Mouse (Mus musculus) activated CD4-positive, CD25-positive, alpha-beta regulatory T cell (primary cell): ENCODE measurements around the gene Ncmap. TPM values are rescaled to one million over a fixed set of nuclear protein-coding genes. Genes with fewer than 3 reads are reported as not detected.

Source experiments
- polyA plus RNA-seq, 2 experiments: library from polyadenylated mRNA; unstranded; fragments of 100-300 nt; shearing (Covaris generic); gene quantifications; one replicate each; pipeline ENCODE4 v1.2.1; 2017

Ncmap gene
- polyA plus RNA-seq, result 10 to 100 TPM; 13.7 to 72.5 TPM

DNA sequence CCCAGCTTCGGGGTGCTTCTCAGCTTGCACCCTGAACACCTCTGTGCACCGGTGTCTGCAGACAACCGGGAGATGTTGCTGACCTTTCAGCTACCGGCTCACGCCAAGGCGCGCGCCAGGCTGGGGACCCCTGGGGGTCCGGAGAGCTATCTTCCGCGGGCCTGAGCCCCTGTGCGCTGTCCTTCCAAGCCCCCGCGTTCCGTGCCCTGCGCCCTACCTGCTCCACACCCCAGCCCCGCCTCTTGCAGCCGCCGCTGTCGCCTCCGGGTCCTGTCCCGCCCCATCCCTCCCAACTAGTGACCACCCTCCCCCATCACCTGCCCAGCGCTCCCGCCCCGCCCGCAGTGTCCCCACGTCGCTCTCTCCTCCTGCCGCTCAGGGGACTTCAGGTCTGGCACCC, at the start of gene Ncmap:
TSS of gene Ncmap (minus strand) at position 237 of the 400 bp plus-strand sequence.

DNA sequence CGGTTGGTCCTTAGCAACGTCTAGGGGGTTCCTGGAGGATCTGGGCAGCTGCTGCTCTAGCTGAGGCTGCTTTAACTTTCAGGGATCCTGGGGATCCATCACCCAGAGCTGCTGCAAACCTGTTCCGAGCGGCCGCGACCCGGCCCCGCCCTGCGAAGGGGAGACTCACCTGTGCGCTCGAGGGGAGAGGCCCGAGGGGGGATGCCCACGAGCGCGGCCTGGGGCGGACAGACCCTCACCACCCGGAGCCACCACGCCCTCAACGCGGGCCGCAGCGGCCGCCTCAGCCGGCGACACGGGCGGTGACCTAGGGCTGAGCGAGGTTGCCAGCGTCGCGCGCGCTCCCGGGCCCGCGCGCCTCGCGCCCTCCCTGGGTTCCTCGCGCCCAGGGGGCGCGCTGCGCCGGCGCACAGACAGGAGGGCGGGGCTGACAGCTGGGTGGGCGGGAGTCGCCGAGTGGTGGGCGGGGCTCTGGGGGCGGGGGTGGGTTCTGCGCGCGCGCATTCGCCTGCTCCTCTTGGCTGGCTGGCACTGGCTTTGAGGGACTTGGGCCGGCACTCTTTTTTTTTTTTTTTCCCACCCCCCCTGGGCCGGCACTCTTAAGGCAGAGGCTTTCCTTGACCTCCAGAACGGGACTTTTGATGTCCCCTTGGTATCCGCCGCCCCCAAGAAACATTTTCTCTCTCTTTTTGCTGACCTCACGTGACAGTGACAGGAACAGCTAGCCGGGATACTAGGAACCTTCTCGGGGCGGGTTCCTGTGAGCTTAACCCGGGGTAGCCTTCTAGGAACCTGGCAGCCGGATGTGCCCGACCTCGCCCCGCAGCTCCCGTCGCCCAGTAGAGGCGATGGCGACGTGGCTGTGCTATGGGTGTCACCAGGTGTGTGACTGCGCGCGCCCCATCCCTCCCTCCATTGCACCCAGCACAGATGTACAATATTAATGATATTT, 35.7 kb upstream of the Ncmap start, which contains the start of gene Rcan3:
TSS of gene Rcan3 (minus strand) at position 411 of the 952 bp plus-strand sequence.

DNA sequence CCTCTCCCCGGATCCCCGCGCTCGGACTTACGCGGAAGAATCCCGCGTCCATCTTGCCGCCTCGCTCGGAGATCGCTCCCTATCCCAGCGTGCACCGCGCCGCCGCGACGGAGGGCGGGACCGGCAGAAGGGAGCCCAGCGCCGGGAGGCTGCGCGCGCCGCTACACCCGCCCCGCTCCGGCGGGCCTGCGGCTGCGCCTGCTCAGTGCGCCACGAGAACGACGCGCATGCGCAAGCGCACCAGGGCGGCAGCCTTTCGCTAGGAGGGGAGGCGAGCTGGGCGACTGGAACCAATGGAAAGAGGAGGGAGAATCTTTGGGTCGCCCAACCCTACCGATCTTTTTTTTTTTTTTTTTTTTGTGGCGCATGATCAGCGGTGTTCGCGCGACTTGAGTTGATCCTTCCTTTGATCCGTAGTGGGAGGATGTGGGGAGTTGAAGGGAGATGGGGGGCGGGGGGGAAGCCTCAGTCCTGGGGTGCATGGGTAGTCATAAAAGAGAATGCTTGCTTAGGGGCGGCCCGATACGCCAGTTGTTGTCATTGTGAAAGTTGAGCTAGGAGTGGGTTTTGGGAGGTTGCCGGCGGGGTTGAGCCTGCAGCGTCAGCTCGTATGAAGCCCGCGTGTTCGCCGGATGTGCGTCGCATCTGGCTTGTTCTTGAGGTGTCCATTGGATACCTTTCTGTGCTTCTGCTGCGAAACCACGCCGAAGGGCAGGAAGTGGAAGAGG, 44.8 kb downstream of the Ncmap start, which contains the start of gene Srrm1:
TSS of gene Srrm1 (minus strand) at position 256 of the 728 bp plus-strand sequence.

Other genes starting within 250 kb of the Ncmap start
- gene Clic4, start 125.4 kb downstream of the Ncmap start, polyA plus RNA-seq, result 10 to 100 TPM; 18.2 to 23.0 TPM
- 100 to 1,000 TPM; 161 to 179 TPM for gene Srrm1, start 44.9 kb downstream of the Ncmap start, polyA plus RNA-seq
- 10 to 100 TPM; 45.4 to 73.2 TPM for gene Rcan3, start 35.6 kb upstream of the Ncmap start, polyA plus RNA-seq
- gene Stpg1, start 96.6 kb upstream of the Ncmap start, polyA plus RNA-seq, result under 1 TPM in 1 of 2 experiments, not detected in 1; 0.45 TPM
- 10 to 100 TPM; 14.6 to 14.8 TPM for gene Nipal3, start 96.8 kb upstream of the Ncmap start, polyA plus RNA-seq
- gene Grhl3, start 175.4 kb upstream of the Ncmap start, polyA plus RNA-seq, result not detected